Mouse (Mus musculus) embryonic facial prominence, embryonic 10.5 days (tissue): Measurements from ENCODE around the gene Faap100. TPM values are rescaled to one million over a fixed set of nuclear protein-coding genes. Genes with fewer than 3 reads are reported as not detected.
"Not testable (repeated sequence)": the region's sequence is repeated elsewhere in the genome, so short reads cannot be mapped to it uniquely, and the experiment has no call there.

Experiments used
- DNase-seq: peaks from one replicate; pipeline ENCODE4 v3.0.0-alpha.2; 2017; ENCODE audit warnings: low spot score
- H3K27ac ChIP-seq: fragments of 300-500 bp; sonication (generic); replicated peaks from 2 replicates; pipeline ENCODE4 v1.5.1; 2016; ENCODE audit warnings: mild to moderate bottlenecking
- H3K27me3 ChIP-seq: fragments of 300-500 bp; sonication (generic); replicated peaks from 2 replicates; pipeline ENCODE4 v1.6.1; 2016; ENCODE audit warnings: low read depth, mild to moderate bottlenecking; ENCODE audit not compliant: poor library complexity, severe bottlenecking
- H3K36me3 ChIP-seq: fragments of 300-500 bp; sonication (generic); replicated peaks from 2 replicates; pipeline ENCODE4 v1.6.1; 2016; ENCODE audit warnings: mild to moderate bottlenecking, moderate library complexity
- H3K4me1 ChIP-seq: fragments of 300-500 bp; sonication (generic); 2 replicates; pipeline ENCODE4 v1.6.1; 2016
- H3K4me3 ChIP-seq: fragments of 300-500 bp; sonication (generic); 2 replicates; pipeline ENCODE4 v1.5.1; 2016; ENCODE audit warnings: mild to moderate bottlenecking, moderate library complexity
- H3K9me3 ChIP-seq: fragments of 300-500 bp; sonication (generic); 2 replicates; pipeline ENCODE4 v1.6.1; 2016; ENCODE audit warnings: mild to moderate bottlenecking
- WGBS: fragments of 180-500 bp; shearing (Covaris S2); methylation state at CpG from one replicate; pipeline ENCODE4 v1.1.7; 2016; 5-methylcytosine and 5-hydroxymethylcytosine counted together
- polyA plus RNA-seq: library from polyadenylated mRNA; unstranded; fragments of >200 nt; fragmentation: Nextera tagmentation; extraction: Ambion mirVana; gene quantifications from 2 replicates; pipeline ENCODE4 v1.2.1, GENCODE M21; 2016

The Faap100 gene
- polyA plus RNA-seq = 38.3 and 39.0 TPM in 2 replicates

DNA sequence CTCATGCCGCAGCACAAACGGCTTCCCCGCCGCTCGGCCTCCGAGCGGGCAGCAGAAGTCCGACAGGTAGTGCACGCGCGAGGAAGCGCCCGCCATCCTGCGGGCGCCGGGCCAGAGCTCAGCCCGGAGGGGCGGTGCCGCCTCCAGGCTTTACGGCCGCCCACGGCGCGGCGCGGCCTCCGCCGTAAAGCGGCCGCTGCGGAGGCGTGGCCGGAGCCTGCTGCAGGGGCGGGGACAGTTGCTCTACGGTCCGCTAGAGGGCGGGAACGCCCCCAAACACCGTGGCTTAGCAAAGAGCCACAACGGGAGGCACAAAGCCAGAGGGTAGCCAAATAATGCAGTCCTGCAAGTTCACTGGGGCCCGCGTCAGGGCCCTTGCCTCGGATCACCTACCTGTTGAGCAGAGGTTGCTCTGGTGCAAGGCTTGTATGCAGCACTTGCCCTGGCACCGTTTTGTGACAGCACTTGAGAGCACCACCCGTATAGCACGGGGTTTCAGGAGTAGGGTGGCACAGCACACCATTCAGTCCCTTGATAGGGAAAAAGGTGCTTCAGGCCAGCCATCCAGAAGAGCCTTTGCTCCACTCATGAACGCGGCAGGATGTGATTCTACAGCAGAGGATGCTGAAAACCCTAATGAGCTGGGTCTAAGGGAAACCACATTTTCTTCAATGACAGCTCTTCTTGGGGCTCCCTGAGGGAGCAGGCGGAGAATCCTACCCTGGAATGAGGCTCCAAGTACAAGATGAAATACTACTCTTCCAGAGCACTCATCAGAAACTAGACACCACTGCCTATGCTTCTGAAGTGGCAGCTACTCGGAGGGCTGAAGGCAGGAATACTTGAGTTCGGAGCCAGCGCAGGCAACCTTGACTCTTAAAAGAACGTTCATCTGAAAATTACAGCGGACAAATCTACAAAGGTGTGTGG is at the start of gene Faap100:
Gene Faap100, minus strand, starts transcription at position 154 of the 930 bp plus-strand sequence.
- peak; percentile 92 for DNase-seq
- Histone ChIP-seq H3K27me3 (no peaks in the 10 kb centered on the region), H3K9me3 (no peaks in the 10 kb centered on the region), H3K27ac (peak within 1 kb of the TSS; percentile 77), H3K4me1 (peaks cover 28% of the 10 kb centered on the region), H3K36me3 (peaks cover 77% of the 10 kb centered on the region), H3K4me3 (peak within 1 kb of the TSS; percentile 95)
- 9% methylated on average over 54 of the region's 54 CpGs for WGBS

DNA sequence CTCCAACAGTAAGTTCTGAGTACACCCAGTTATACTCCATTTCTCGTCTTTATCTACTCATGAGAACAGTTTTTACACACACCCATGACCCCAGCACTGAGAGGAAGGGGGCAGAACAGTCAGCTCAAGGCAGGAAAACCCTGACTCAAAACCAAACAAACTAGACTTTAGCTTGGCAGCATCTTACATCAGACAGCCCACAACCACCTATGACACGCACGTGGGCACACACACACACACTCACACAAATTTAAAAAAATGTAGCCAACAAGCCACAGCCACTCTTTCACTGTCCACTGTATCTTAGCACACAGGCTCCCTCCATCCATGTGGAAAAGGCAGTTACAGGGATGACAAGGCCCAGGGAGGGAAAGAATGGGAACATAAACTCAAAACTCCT is 48.2 kb upstream of the Faap100 start:
- peaks cover 95% of the 10 kb centered on the region for H3K36me3 ChIP-seq

DNA sequence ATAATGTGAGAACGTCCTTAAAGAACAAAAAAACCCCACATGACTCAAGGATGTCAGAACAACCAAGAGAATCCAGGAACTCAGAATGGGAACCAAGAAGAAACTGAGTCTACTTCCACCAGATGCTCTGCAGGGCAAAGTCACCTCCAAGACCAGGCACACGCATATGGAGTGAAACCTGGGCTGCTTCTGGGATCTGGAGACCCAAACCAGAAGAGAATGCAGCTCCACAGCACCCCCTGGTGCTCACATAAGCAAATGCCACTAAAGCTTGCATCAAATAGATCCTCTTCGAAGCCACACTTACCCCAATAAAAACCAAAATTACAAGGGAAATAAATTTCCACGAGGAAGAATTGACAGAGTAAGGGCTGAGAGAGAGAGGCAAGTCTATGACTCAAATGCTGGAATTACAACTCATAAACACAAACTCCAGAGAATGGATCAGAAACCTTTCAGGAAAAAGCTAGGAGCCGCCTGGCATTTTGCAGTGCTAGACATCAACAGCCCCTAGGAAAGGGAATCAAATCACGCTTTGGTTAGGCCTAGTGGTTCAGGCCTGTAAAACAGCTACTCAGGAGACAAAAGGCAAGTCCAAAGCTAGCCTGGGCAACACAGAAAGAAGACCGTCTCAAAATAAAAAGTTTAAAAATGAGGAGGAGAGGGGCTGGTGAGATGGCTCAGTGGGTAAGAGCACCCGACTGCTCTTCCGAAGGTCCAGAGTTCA is 45.2 kb upstream of the Faap100 start:
- no peak overlapping the region for H3K4me3 ChIP-seq
- WGBS = 77% methylated on average over 9 of the region's 9 CpGs
- peak; percentile 68 for DNase-seq
- no peaks in the 10 kb centered on the region for H3K4me1 ChIP-seq
- no peak overlapping the region for H3K27ac ChIP-seq
- peaks cover 96% of the 10 kb centered on the region for H3K36me3 ChIP-seq
- no peaks in the 10 kb centered on the region for H3K27me3 ChIP-seq
- H3K9me3 ChIP-seq = no peaks in the 10 kb centered on the region

More for the DNA sequence above, 48.2 kb upstream of the Faap100 start:
- Histone ChIP-seq H3K4me3 (no peak overlapping the region), H3K27ac (no peak overlapping the region), H3K27me3 (no peaks in the 10 kb centered on the region), H3K4me1 (no peaks in the 10 kb centered on the region), H3K9me3 (no peaks in the 10 kb centered on the region)
- no peak for DNase-seq
- 94% methylated on average over 3 of the region's 3 CpGs for WGBS

DNA sequence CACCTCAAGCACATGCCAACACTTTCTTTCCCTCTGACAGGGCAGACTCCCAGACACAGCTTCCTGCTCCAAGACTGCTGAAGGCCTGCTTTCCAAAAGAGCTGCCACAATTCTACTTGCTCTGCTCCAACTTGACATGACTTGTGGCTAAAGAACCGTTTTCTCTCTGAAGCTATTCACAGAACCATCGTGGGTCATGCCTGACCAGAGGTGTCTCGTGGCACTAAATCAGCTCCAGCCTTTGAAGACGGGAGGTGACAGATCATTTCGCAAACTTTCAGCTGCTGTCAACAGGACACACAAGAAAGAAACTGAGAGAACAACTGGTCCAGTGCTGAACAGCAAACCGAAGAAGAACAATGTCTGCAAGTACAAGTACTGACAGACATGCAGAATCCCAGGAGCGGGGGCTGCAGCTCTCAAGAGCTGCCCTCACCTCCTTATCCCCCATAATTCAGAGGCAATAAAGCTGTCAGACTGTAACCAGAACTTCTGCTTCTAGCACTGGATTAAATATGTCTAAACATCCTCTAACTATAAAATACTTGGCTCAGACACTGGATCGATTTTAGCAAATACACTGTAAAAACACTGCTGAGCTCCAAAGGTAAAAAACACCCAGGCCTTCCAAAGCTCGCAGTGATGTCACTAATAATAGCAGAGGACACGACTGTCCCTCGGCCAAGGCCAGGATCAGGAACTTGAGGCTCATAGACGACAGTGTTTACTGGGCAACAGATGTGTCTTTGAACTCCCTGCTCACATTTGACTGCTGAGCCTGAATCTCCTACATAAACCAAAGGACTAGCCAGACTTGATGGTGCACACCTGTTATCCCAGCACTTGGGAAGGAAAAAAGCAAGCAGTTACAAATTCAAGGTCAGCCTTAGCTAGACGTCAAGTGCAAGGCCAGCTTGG is 44.3 kb upstream of the Faap100 start:
- Histone ChIP-seq H3K4me1 (no peaks in the 10 kb centered on the region), H3K9me3 (no peaks in the 10 kb centered on the region), H3K27me3 (no peaks in the 10 kb centered on the region), H3K27ac (no peak overlapping the region), H3K36me3 (peaks cover 96% of the 10 kb centered on the region), H3K4me3 (no peak overlapping the region)
- no peak for DNase-seq
- 91% methylated on average over 13 of the region's 13 CpGs for WGBS

DNA sequence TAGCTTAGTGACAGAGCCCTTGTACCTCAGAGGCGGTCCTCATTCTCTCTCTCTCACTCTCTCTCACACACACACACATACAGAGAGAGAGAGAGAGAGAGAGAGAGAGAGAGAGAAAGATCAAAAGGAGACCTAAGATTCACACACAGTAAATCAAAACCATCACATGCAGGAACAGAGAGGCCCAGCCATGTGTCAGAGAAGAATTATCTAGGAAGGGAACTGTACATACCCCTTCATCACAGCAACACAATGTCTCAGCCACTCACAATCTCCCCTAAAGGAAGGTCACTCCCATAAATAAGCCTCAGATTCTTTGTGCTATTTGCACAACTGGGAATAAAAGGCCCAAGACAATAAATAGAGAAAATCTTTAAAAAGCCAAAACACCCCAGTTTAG is 40.0 kb upstream of the Faap100 start:
- Histone ChIP-seq H3K4me1 (no peaks in the 10 kb centered on the region), H3K27me3 (no peaks in the 10 kb centered on the region), H3K36me3 (peaks cover 98% of the 10 kb centered on the region), H3K27ac (no peak overlapping the region), H3K9me3 (no peaks in the 10 kb centered on the region), H3K4me3 (no peak overlapping the region)
- no peak for DNase-seq
- WGBS = 94% methylated on average over 1 of the region's 1 CpGs

DNA sequence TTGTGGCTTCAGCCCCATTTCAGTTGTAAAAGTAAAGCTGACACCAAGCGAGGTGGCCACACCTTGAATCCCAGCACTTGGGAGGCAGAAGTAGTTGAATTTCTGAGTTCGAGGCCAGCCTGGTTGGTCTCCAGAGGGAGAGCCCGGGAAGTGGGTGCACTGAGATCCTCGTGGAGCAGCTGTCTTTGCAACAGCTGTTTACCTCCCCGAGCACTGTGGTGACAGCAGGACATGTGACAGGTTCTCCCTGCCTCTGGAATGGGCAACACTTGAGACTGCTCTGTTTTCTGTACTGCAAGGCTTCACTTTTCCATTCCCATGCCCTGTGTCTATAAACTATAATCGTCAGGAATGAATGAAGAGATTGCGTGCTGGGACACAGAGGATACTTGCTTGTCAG is 39.3 kb upstream of the Faap100 start:
- WGBS = 94% methylated on average over 7 of the region's 7 CpGs
- H3K36me3 ChIP-seq = peaks cover 98% of the 10 kb centered on the region
- DNase-seq = no peak

DNA sequence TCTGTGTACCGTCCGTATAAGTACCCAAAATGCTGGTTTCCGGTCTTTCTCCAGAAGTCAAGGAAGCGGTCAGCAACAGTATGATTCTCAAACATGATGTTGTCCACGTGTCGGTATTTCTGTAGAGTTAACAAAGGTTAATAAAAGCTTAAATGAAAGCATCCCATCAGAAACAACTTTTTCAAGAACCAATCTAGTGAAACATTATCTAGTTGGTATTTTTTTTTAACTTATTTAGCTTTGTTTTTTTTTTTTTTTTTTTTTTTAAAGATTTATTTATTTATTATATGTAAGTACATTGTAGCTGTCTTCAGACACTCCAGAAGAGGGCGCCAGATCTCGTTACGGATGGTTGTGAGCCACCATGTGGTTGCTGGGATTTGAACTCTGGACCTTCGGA is 35.1 kb upstream of the Faap100 start:
- H3K36me3 ChIP-seq = peaks cover 98% of the 10 kb centered on the region
- not testable (repeated sequence) for H3K27me3 ChIP-seq
- 96% methylated on average over 9 of the region's 10 CpGs for WGBS

More for the DNA sequence above, 39.3 kb upstream of the Faap100 start:
- no peak overlapping the region for H3K27ac ChIP-seq
- no peaks in the 10 kb centered on the region for H3K9me3 ChIP-seq
- H3K4me1 ChIP-seq = no peaks in the 10 kb centered on the region
- H3K4me3 ChIP-seq = no peak overlapping the region
- no peaks in the 10 kb centered on the region for H3K27me3 ChIP-seq

DNA sequence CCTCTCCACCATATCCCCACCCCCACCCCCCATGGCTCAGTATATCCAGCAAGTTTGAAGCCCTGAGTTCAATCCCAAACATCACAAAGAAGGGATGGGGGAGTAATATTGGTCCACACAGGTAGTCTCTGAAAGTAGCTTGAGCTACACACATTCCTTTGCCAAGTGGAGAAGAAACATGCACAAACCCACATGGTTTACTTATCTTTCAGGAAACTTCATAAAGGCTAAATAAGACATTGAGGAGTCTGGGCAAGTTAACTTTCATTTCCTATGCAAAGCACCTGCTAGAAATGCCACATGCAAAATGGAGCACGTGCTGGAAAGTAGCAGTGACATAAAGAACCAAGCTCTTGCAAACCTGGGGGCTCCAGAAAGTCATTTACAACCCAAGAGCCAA is 27.9 kb upstream of the Faap100 start:
- Histone ChIP-seq H3K36me3 (peaks cover 100% of the 10 kb centered on the region), H3K27me3 (no peaks in the 10 kb centered on the region), H3K4me1 (no peaks in the 10 kb centered on the region), H3K9me3 (no peaks in the 10 kb centered on the region), H3K4me3 (no peak overlapping the region), H3K27ac (no peak overlapping the region)
- DNase-seq = no peak
- 79% methylated on average over 1 of the region's 1 CpGs for WGBS

More for the DNA sequence above, 35.1 kb upstream of the Faap100 start:
- not testable (repeated sequence) for H3K4me3 ChIP-seq, H3K4me1 ChIP-seq, H3K27ac ChIP-seq, DNase-seq, H3K9me3 ChIP-seq

DNA sequence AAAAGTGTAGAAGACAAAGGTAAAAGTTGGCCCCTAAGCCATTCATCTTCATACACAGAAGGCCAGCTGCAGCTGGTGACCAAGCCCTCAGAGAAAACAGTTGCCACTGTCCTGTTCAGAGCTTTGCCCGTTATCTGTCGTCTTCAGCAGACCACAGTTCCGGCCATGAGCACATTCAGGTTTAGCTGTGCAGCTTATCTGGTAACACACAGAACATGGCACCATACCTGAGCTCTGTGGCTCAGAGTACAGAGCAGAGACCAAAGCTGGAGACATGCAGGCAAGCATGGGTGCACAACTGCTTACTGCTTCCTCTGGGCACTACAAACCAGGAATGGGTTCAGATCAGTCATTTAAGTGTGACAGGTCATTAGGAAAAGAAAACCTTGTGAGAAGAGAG is 27.3 kb upstream of the Faap100 start:
- no peak overlapping the region for H3K4me3 ChIP-seq
- no peaks in the 10 kb centered on the region for H3K4me1 ChIP-seq
- no peak overlapping the region for H3K27ac ChIP-seq
- no peaks in the 10 kb centered on the region for H3K27me3 ChIP-seq
- no peak for DNase-seq
- 96% methylated on average over 3 of the region's 3 CpGs for WGBS
- H3K36me3 ChIP-seq = peaks cover 100% of the 10 kb centered on the region
- no peaks in the 10 kb centered on the region for H3K9me3 ChIP-seq

DNA sequence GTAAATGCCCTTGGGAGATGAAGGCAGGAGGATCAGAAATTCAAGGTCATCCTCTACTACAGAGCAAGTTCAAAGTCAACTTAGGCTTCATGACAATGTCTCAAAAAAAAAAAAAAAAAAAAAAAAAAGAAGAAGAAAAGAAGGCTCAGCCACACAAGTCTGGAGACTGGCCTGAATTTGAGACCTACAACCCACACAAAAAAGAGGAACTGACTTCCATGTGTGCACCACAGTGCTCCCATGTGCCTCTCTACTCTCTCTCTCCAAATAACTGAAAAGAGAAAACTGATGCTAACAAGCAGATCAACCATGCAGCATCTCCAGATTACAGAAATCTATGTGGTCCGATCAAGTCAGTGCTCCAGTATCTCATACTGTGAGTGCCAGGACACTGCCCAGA is 26.2 kb upstream of the Faap100 start:
- Histone ChIP-seq H3K36me3 (peaks cover 100% of the 10 kb centered on the region), H3K27me3 (no peaks in the 10 kb centered on the region), H3K4me1 (no peaks in the 10 kb centered on the region), H3K4me3 (no peak overlapping the region), H3K27ac (no peak overlapping the region), H3K9me3 (no peaks in the 10 kb centered on the region)
- no peak for DNase-seq
- 90% methylated on average over 1 of the region's 1 CpGs for WGBS

DNA sequence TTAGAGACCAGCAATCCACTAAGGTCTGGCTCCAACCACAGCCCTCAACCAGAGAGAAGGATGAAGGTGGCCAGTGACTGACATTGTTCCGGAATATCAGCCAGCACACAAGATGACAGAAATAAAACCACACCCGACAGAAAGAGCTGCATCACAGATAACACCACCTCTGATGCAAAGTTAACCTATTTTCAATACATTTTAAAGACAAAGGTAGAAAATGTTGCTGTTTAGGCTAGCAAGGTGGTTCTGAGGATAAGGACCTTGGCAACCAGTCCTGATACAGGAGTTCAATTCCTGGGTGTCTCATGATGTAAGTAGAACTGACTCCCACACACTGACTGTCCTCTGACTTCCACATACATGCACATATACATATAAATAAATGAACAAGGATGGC is 20.8 kb upstream of the Faap100 start:
- Histone ChIP-seq H3K36me3 (peaks cover 99% of the 10 kb centered on the region), H3K27me3 (no peaks in the 10 kb centered on the region), H3K27ac (no peak overlapping the region), H3K9me3 (no peaks in the 10 kb centered on the region), H3K4me1 (no peaks in the 10 kb centered on the region), H3K4me3 (no peak overlapping the region)
- over 99% methylated on average over 2 of the region's 2 CpGs for WGBS
- no peak for DNase-seq

DNA sequence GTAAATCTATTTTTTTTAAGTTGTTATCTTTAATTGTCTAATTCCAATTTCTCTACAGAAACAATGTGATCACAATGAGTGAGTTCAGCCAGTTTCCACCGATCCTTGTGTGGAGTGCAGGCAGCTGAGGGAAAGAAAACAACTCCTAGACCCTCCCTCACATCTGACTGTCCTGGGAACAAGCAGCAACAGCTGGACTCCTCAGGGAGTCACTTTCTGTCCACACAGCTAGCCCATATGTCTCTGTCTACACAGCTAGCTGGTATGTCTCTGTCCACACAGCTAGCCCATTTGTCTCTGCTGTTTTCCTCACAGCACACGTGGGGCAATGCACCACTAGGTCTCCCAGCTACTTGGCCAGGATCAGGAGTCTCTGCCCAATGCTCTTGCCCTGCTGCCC is 19.0 kb upstream of the Faap100 start:
- WGBS = 84% methylated on average over 2 of the region's 2 CpGs
- no peaks in the 10 kb centered on the region for H3K27me3 ChIP-seq
- no peaks in the 10 kb centered on the region for H3K4me1 ChIP-seq
- H3K27ac ChIP-seq = no peak overlapping the region
- H3K9me3 ChIP-seq = no peaks in the 10 kb centered on the region
- no peak overlapping the region for H3K4me3 ChIP-seq
- peaks cover 99% of the 10 kb centered on the region for H3K36me3 ChIP-seq
- no peak for DNase-seq
